Mouse (Mus musculus) forebrain, embryonic 15.5 days (tissue): ENCODE results near the gene Cd300ld5. TPM values are rescaled to one million over a fixed set of nuclear protein-coding genes. Genes with fewer than 3 reads are reported as not detected.
A peak's percentile ranks its signal among the peaks of the same experiment; 100 is the strongest.
"Not testable (repeated sequence)": the region's sequence is repeated elsewhere in the genome, so short reads cannot be mapped to it uniquely, and the experiment has no call there.

Source experiments
- ATAC-seq: fragments of 200-750 bp; cut with Nextera tagmentation; replicated peaks from 2 replicates; pipeline ENCODE4 v1.8.0; 2017; ENCODE audit warnings: mild to moderate bottlenecking, moderate TSS enrichment, moderate library complexity
- H3K27ac ChIP-seq: fragments of 300-500 bp; sonication (generic); replicated peaks from 2 replicates; pipeline ENCODE4 v1.5.1; 2015; ENCODE audit warnings: mild to moderate bottlenecking, inconsistent platforms
- H3K27me3 ChIP-seq: fragments of 300-500 bp; sonication (generic); 2 replicates; pipeline ENCODE4 v1.6.1; 2015; ENCODE audit warnings: inconsistent platforms
- H3K36me3 ChIP-seq: fragments of 300-500 bp; sonication (generic); 2 replicates; pipeline ENCODE4 v1.6.1; 2015; ENCODE audit warnings: mild to moderate bottlenecking, inconsistent platforms
- H3K4me1 ChIP-seq: fragments of 300-500 bp; sonication (generic); 2 replicates; pipeline ENCODE4 v1.6.1; 2015; ENCODE audit warnings: inconsistent platforms
- H3K4me2 ChIP-seq: fragments of 300-500 bp; sonication (generic); replicated peaks from 2 replicates; pipeline ENCODE4 v1.6.1; 2015; ENCODE audit warnings: mild to moderate bottlenecking, inconsistent platforms
- H3K4me3 ChIP-seq: fragments of 300-500 bp; sonication (generic); 2 replicates; pipeline ENCODE4 v1.5.1; 2015; ENCODE audit warnings: mild to moderate bottlenecking, inconsistent platforms
- H3K9ac ChIP-seq: fragments of 300-500 bp; sonication (generic); replicated peaks from 2 replicates; pipeline ENCODE4 v1.6.1; 2015; ENCODE audit warnings: mild to moderate bottlenecking, inconsistent platforms
- H3K9me3 ChIP-seq: fragments of 300-500 bp; sonication (generic); 2 replicates; pipeline ENCODE4 v1.6.1; 2016; ENCODE audit warnings: inconsistent platforms
- WGBS: fragments of 180-500 bp; shearing (Covaris S2); methylation state at CpG from one replicate; pipeline ENCODE4 v1.1.7; 2015; ENCODE audit warnings: mixed read lengths; 5-methylcytosine and 5-hydroxymethylcytosine counted together
- polyA plus RNA-seq: library from polyadenylated mRNA; unstranded; fragments of >200 nt; fragmentation: Nextera tagmentation; extraction: Ambion mirVana; gene quantifications from 2 replicates; pipeline ENCODE4 v1.2.1, GENCODE M21; 2015

Cd300ld5 gene
- polyA plus RNA-seq = not detected in 2 replicates

- not testable (repeated sequence) for H3K9me3 ChIP-seq, H3K27ac ChIP-seq, H3K27me3 ChIP-seq, H3K9ac ChIP-seq, H3K4me1 ChIP-seq, H3K4me2 ChIP-seq, H3K36me3 ChIP-seq, ATAC-seq, H3K4me3 ChIP-seq
- WGBS = no CpG with 5 or more reads among the region's 6 CpGs
Measured at GRCm38 (mm10) chr11:115037669-115038068, at the start of gene Cd300ld5. Gene Cd300ld5, minus strand, starts transcription at chr11:115037769.

- Histone ChIP-seq H3K27ac (no peak overlapping the region), H3K4me3 (no peak overlapping the region), H3K9me3 (no peaks in the 10 kb centered on the region), H3K36me3 (no peaks in the 10 kb centered on the region), H3K4me2 (no peak overlapping the region), H3K4me1 (peaks cover 15% of the 10 kb centered on the region), H3K27me3 (peaks cover 12% of the 10 kb centered on the region; the same call in 1 of the 2 replicates), H3K9ac (no peak overlapping the region)
- WGBS = 77% methylated on average over 7 of the region's 7 CpGs
- ATAC-seq = no peak
Measured at GRCm38 (mm10) chr11:115086213-115086612, 48.6 kb upstream of the Cd300ld5 start.

- Histone ChIP-seq H3K4me1 (peaks cover 12% of the 10 kb centered on the region), H3K4me2 (no peak overlapping the region), H3K27me3 (peaks cover under 1% of the 10 kb centered on the region; the same call in 1 of the 2 replicates), H3K4me3 (no peak overlapping the region), H3K27ac (no peak overlapping the region), H3K9ac (no peak overlapping the region), H3K9me3 (no peaks in the 10 kb centered on the region), H3K36me3 (no peaks in the 10 kb centered on the region)
- 51% methylated on average over 8 of the region's 8 CpGs for WGBS
- ATAC-seq = no peak
Measured at GRCm38 (mm10) chr11:115085064-115085463, 47.5 kb upstream of the Cd300ld5 start.

- H3K4me1 ChIP-seq = peaks cover 12% of the 10 kb centered on the region
- H3K27me3 ChIP-seq = no peaks in the 10 kb centered on the region; the same call in 1 of the 2 replicates
- no peak overlapping the region for H3K4me2 ChIP-seq
- no peaks in the 10 kb centered on the region for H3K9me3 ChIP-seq
- no peak overlapping the region for H3K4me3 ChIP-seq
- no peak for ATAC-seq
- WGBS = 19% methylated on average over 12 of the region's 12 CpGs
- no peak overlapping the region for H3K27ac ChIP-seq
- no peaks in the 10 kb centered on the region for H3K36me3 ChIP-seq
- H3K9ac ChIP-seq = no peak overlapping the region
Measured at GRCm38 (mm10) chr11:115084595-115084994, 47.0 kb upstream of the Cd300ld5 start.

GRCm38 (mm10) chr11:115083376-115084139, 46.0 kb upstream of the Cd300ld5 start:
- ATAC-seq = peak; percentile 64
- H3K36me3 ChIP-seq = no peaks in the 10 kb centered on the region
- no peak overlapping the region for H3K4me2 ChIP-seq
- H3K27me3 ChIP-seq = no peaks in the 10 kb centered on the region; the same call in 1 of the 2 replicates
- H3K9me3 ChIP-seq = no peaks in the 10 kb centered on the region
- H3K4me3 ChIP-seq = no peak overlapping the region
- H3K9ac ChIP-seq = no peak overlapping the region
- no peak overlapping the region for H3K27ac ChIP-seq
- 39% methylated on average over 18 of the region's 18 CpGs for WGBS
- peaks cover 12% of the 10 kb centered on the region for H3K4me1 ChIP-seq

GRCm38 (mm10) chr11:115082196-115082595, 44.6 kb upstream of the Cd300ld5 start:
- 68% methylated on average over 6 of the region's 6 CpGs for WGBS
- no peak overlapping the region for H3K27ac ChIP-seq
- H3K4me1 ChIP-seq = peaks cover 12% of the 10 kb centered on the region
- no peak overlapping the region for H3K4me3 ChIP-seq
- no peak overlapping the region for H3K9ac ChIP-seq
- no peaks in the 10 kb centered on the region for H3K9me3 ChIP-seq
- no peak for ATAC-seq
- no peak overlapping the region for H3K4me2 ChIP-seq
- H3K36me3 ChIP-seq = no peaks in the 10 kb centered on the region
- no peaks in the 10 kb centered on the region; the same call in 1 of the 2 replicates for H3K27me3 ChIP-seq

GRCm38 (mm10) chr11:115081373-115081772, 43.8 kb upstream of the Cd300ld5 start:
- WGBS = 72% methylated on average over 3 of the region's 3 CpGs

GRCm38 (mm10) chr11:115080886-115081285, 43.3 kb upstream of the Cd300ld5 start:
- H3K27ac ChIP-seq = no peak overlapping the region
- H3K4me2 ChIP-seq = no peak overlapping the region
- no peak overlapping the region for H3K4me3 ChIP-seq
- 35% methylated on average over 13 of the region's 13 CpGs for WGBS
- no peaks in the 10 kb centered on the region for H3K9me3 ChIP-seq
- H3K4me1 ChIP-seq = peaks cover 12% of the 10 kb centered on the region
- ATAC-seq = no peak
- no peak overlapping the region for H3K9ac ChIP-seq
- H3K27me3 ChIP-seq = no peaks in the 10 kb centered on the region; the same call in 1 of the 2 replicates
- no peaks in the 10 kb centered on the region for H3K36me3 ChIP-seq

More at GRCm38 (mm10) chr11:115081373-115081772, 43.8 kb upstream of the Cd300ld5 start:
- Histone ChIP-seq H3K9ac (no peak overlapping the region), H3K4me1 (peaks cover 12% of the 10 kb centered on the region), H3K27ac (no peak overlapping the region), H3K4me2 (no peak overlapping the region), H3K36me3 (no peaks in the 10 kb centered on the region), H3K9me3 (no peaks in the 10 kb centered on the region), H3K27me3 (no peaks in the 10 kb centered on the region; the same call in 1 of the 2 replicates), H3K4me3 (no peak overlapping the region)
- no peak for ATAC-seq

GRCm38 (mm10) chr11:115078680-115079079, 41.1 kb upstream of the Cd300ld5 start:
- Histone ChIP-seq H3K27me3 (no peaks in the 10 kb centered on the region), H3K4me1 (peaks cover 3% of the 10 kb centered on the region), H3K27ac (no peak overlapping the region), H3K9me3 (no peaks in the 10 kb centered on the region), H3K4me3 (no peak overlapping the region), H3K4me2 (no peak overlapping the region), H3K9ac (no peak overlapping the region), H3K36me3 (no peaks in the 10 kb centered on the region)
- WGBS = 89% methylated on average over 5 of the region's 5 CpGs
- no peak for ATAC-seq

- H3K27ac ChIP-seq = no peak overlapping the region
- no peak overlapping the region for H3K4me3 ChIP-seq
- 90% methylated on average over 1 of the region's 1 CpGs for WGBS
- no peak overlapping the region for H3K4me2 ChIP-seq
- no peaks in the 10 kb centered on the region for H3K9me3 ChIP-seq
- no peaks in the 10 kb centered on the region for H3K27me3 ChIP-seq
- H3K9ac ChIP-seq = no peak overlapping the region
- no peaks in the 10 kb centered on the region for H3K36me3 ChIP-seq
- H3K4me1 ChIP-seq = no peaks in the 10 kb centered on the region
- no peak for ATAC-seq
Measured at GRCm38 (mm10) chr11:115077436-115077835, 39.9 kb upstream of the Cd300ld5 start.

GRCm38 (mm10) chr11:115075859-115076258, 38.3 kb upstream of the Cd300ld5 start:
- Histone ChIP-seq H3K27me3 (no peaks in the 10 kb centered on the region), H3K36me3 (no peaks in the 10 kb centered on the region), H3K9me3 (no peaks in the 10 kb centered on the region), H3K4me1 (peaks cover 10% of the 10 kb centered on the region), H3K9ac (no peak overlapping the region), H3K27ac (no peak overlapping the region), H3K4me2 (no peak overlapping the region), H3K4me3 (no peak overlapping the region)
- ATAC-seq = no peak
- 87% methylated on average over 5 of the region's 5 CpGs for WGBS

GRCm38 (mm10) chr11:115075407-115075806, 37.8 kb upstream of the Cd300ld5 start:
- no peak overlapping the region for H3K4me3 ChIP-seq
- no peaks in the 10 kb centered on the region for H3K27me3 ChIP-seq
- 82% methylated on average over 7 of the region's 7 CpGs for WGBS
- no peak overlapping the region for H3K4me2 ChIP-seq
- H3K4me1 ChIP-seq = peaks cover 10% of the 10 kb centered on the region
- ATAC-seq = no peak
- no peak overlapping the region for H3K9ac ChIP-seq
- H3K36me3 ChIP-seq = no peaks in the 10 kb centered on the region
- H3K27ac ChIP-seq = no peak overlapping the region
- no peaks in the 10 kb centered on the region for H3K9me3 ChIP-seq
